Mouse (Mus musculus) brain, embryonic 14.5 days (tissue): ENCODE measurements at regions not wholly inside any gene's neighbourhood (a gene's known extent, or its start where the extent isn't known, plus 50 kb on each side); places are given as distances from the start of the nearest gene placed in this dataset.

Experiments used
- CTCF ChIP-seq: fragments of 200-500 bp; IDR thresholded peaks from 2 replicates; pipeline ENCODE4 v1.5.1; 2012; ENCODE audit warnings: inconsistent platforms, mild to moderate bottlenecking, moderate library complexity, borderline replicate concordance; ENCODE audit not compliant: insufficient read depth, insufficient read length; ENCODE audit errors: extremely low read depth
- POLR2A ChIP-seq: fragments of 200-500 bp; IDR thresholded peaks from 2 replicates; pipeline ENCODE4 v1.6.1; 2012; ENCODE audit warnings: mild to moderate bottlenecking, inconsistent platforms, borderline replicate concordance; ENCODE audit not compliant: poor library complexity, insufficient read depth, insufficient read length, severe bottlenecking; ENCODE audit errors: extremely low read depth

DNA sequence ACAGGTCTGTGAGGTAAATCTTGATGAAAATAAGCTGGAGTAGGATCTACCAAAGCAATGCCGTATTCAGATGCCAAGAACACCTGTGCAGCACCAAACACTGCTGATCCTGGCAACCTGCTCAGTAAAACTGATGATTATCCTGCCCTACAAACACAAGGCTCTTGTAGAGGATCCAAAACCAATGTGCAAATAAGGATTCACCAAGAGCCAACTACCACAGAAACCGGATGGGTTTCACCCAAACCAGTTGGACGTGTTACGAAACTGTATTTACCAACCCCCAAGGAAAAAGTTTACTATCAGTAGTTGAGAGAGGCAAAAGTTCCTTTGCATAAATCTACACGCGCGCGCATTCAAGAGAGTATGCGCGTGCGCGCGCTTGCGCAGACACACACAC lies 120.8 kb upstream of the Il15 start:
- TF ChIP-seq POLR2A (no peak), CTCF (no peak)
